Mouse (Mus musculus): ENCODE data around the gene Mdm2.

- no peak for TF ChIP-seq CTCF (IDR thresholded peaks at IDR 0.05; ENCODE audit: extremely low read depth, insufficient read length, insufficient replicate concordance, low read depth, low read length)
- no peak for TF ChIP-seq POLR2A (IDR thresholded peaks at IDR 0.05; ENCODE audit: low read depth, low read length)
Observed at GRCm38 (mm10) chr10:117741698-117742475, 31.3 kb upstream of the Mdm2 start.
